9 mouse cellular contexts compared by ENCODE assay signal in the genomic region with DNA sequence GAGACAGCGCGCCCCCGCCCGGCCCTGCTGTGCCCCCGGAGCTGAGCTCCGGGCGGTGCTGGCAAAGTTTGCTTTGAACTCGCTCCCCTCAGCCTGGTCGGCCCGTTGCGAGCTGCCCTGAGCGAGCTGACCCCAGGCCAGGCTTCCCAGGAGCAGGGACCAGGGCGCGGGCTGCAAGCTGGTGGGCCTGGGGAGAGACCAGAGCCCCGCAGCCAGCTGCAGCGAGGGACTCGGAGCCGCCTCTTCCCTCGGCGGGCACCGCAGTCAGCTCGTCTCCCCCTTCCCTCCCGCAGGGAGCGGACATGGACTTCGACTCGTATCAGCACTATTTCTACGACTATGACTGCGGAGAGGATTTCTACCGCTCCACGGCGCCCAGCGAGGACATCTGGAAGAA. TPM values are rescaled to one million over a fixed set of nuclear protein-coding genes. Genes with fewer than 3 reads are reported as not detected.
DNase-seq lines count a peak whose midpoint lies in the region; ATAC-seq and TF ChIP-seq lines count a peak whose summit lies in the region.
"Had no signal": no experiment of that assay in that cellular context is flagged by ENCODE, and none has a peak within 500 bp of the region (broad histone marks: within the 10 kb centered on the region; RNA-seq: fewer than 3 reads in every experiment).

No protein-coding gene starts in this region.

- under 1% methylated on average over 31 of the region's 32 CpGs for WGBS in heart, embryonic 10.5 days
- WGBS in forebrain, embryonic 14.5 days = 2% methylated on average over 29 of the region's 32 CpGs
- WGBS in intestine, postnatal 0 days = 1% methylated on average over 28 of the region's 32 CpGs
- under 1% methylated on average over 31 of the region's 32 CpGs for WGBS in stomach, embryonic 14.5 days

- peaks cover 42% of the 10 kb centered on the region for H3K27me3 ChIP-seq in heart, embryonic 10.5 days (ENCODE audit: insufficient read depth, poor library complexity, severe bottlenecking)
- H3K27me3 ChIP-seq in Patski = peaks cover 12% of the 10 kb centered on the region
- no peaks in the 10 kb centered on the region for H3K27me3 ChIP-seq in forebrain, embryonic 14.5 days (replicated peaks; ENCODE audit: control insufficient read depth, insufficient read depth, low read length)
- H3K27me3 ChIP-seq in intestine, postnatal 0 days (replicated peaks; ENCODE audit: control insufficient read depth, insufficient read depth, low read length) = no peaks in the 10 kb centered on the region; the same call in 1 of the 2 replicates
- H3K27me3 ChIP-seq in stomach, embryonic 14.5 days (ENCODE audit: control insufficient read depth, insufficient read depth, low read length) = no peaks in the 10 kb centered on the region; the same call in 1 of the 2 replicates

- H3K4me3 ChIP-seq in heart, embryonic 10.5 days = peak overlapping the region; percentile 79
- peak overlapping the region; percentile 91 for H3K4me3 ChIP-seq in forebrain, embryonic 14.5 days (ENCODE audit: low read depth, low read length)
- peak overlapping the region; percentile 66 for H3K4me3 ChIP-seq in intestine, postnatal 0 days (ENCODE audit: low read depth, low read length)
- peak overlapping the region; percentile 81 for H3K4me3 ChIP-seq in stomach, embryonic 14.5 days (ENCODE audit: low read depth, low read length)

- CTCF ChIA-PET in Patski (lab: Charles Lee) = interaction anchor here (1.1 to 2.6 kb wide), 5 partner anchors 11 to 86 kb away, joined by 3 to 22 read pairs (median 6); a partner anchor contains a TSS

- peaks cover 31% of the 10 kb centered on the region for H3K4me1 ChIP-seq in heart, embryonic 10.5 days
- peaks cover 21% of the 10 kb centered on the region for H3K4me1 ChIP-seq in forebrain, embryonic 14.5 days (ENCODE audit: control insufficient read depth, insufficient read depth, low read length)
- no peaks in the 10 kb centered on the region for H3K4me1 ChIP-seq in intestine, postnatal 0 days (replicated peaks; ENCODE audit: control insufficient read depth, insufficient read depth, low read length)
- H3K4me1 ChIP-seq in stomach, embryonic 14.5 days (ENCODE audit: control insufficient read depth, insufficient read depth, low read length) = peaks cover 3% of the 10 kb centered on the region; the same call in 1 of the 2 replicates

- no peaks in the 10 kb centered on the region; the same call in 1 of the 2 replicates for H3K36me3 ChIP-seq in heart, embryonic 10.5 days
- peaks cover 15% of the 10 kb centered on the region for H3K36me3 ChIP-seq in forebrain, embryonic 14.5 days (ENCODE audit: control insufficient read depth, insufficient read depth, low read length)
- H3K36me3 ChIP-seq in intestine, postnatal 0 days (ENCODE audit: control insufficient read depth, insufficient read depth) = no peaks in the 10 kb centered on the region
- H3K36me3 ChIP-seq in stomach, embryonic 14.5 days (ENCODE audit: control insufficient read depth, insufficient read depth, low read length) = peaks cover 3% of the 10 kb centered on the region; the same call in 1 of the 2 replicates

- POLR2A ChIA-PET in Patski (lab: Charles Lee) = no interaction called here

- no peaks in the 10 kb centered on the region for H3K9me3 ChIP-seq in heart, embryonic 10.5 days
- no peaks in the 10 kb centered on the region for H3K9me3 ChIP-seq in forebrain, embryonic 14.5 days (replicated peaks; ENCODE audit: control insufficient read depth, low read length)
- no peaks in the 10 kb centered on the region for H3K9me3 ChIP-seq in intestine, postnatal 0 days (ENCODE audit: control insufficient read depth)
- no peaks in the 10 kb centered on the region for H3K9me3 ChIP-seq in stomach, embryonic 14.5 days (ENCODE audit: control insufficient read depth, low read depth, low read length)

- H3K9ac ChIP-seq in forebrain, embryonic 14.5 days (ENCODE audit: low read length) = peak overlapping the region; percentile 95
- H3K9ac ChIP-seq in intestine, postnatal 0 days (ENCODE audit: low read depth, low read length) = peak overlapping the region; percentile 64
- H3K9ac ChIP-seq in stomach, embryonic 14.5 days (replicated peaks; ENCODE audit: low read depth, low read length) = peak overlapping the region; percentile 69

- TF ChIP-seq CTCF in Patski (IDR thresholded peaks at IDR 0.05) = no peak
- TF ChIP-seq CTCF in intestine, postnatal 0 days (IDR thresholded peaks at IDR 0.05; ENCODE audit: low read depth) = no peak

- peak overlapping the region; percentile 86 for H3K27ac ChIP-seq in heart, embryonic 10.5 days
- H3K27ac ChIP-seq in forebrain, embryonic 14.5 days (ENCODE audit: low read depth, low read length) = peak overlapping the region; percentile 94
- H3K27ac ChIP-seq in intestine, postnatal 0 days (ENCODE audit: low read depth, low read length) = peak overlapping the region; percentile 46; the same call in 1 of the 2 replicates
- H3K27ac ChIP-seq in stomach, embryonic 14.5 days (ENCODE audit: low read length) = peak overlapping the region; percentile 90
- H3K27ac ChIP-seq: macrophage had no signal

- ATAC-seq in Patski = peak; percentile 29
- no peak for ATAC-seq in forebrain, embryonic 14.5 days
- ATAC-seq in intestine, postnatal 0 days = peak; percentile 37
- ATAC-seq in stomach, embryonic 14.5 days (ENCODE audit: insufficient number of reproducible peaks, insufficient read depth, low FRiP score, low read depth) = peak; percentile 31; the same call in 1 of the 2 replicates

- peak overlapping the region; percentile 73 for H3K4me2 ChIP-seq in forebrain, embryonic 14.5 days (ENCODE audit: low read length)
- peak overlapping the region; percentile 100 for H3K4me2 ChIP-seq in intestine, postnatal 0 days (replicated peaks; ENCODE audit: low read depth)
- H3K4me2 ChIP-seq in stomach, embryonic 14.5 days (replicated peaks; ENCODE audit: low read depth, low read length) = peak overlapping the region; percentile 66

- in situ Hi-C loops in Patski (cut with MboI; ENCODE audit: low pct_unique_long_range_greater_than_20kb) = loop anchor here (5.0 kb wide), 1 partner anchor 86 kb away; no protein-coding TSS in a partner anchor

- DNase-seq in heart, embryonic 10.5 days (ENCODE audit: low spot score) = no peak
- no peak for DNase-seq in heart, adult 9 months (ENCODE audit: low spot score in 2 of 2)
- DNase-seq in Patski (ENCODE audit: low read depth, low spot score) = no peak
- DNase-seq in forebrain, embryonic 14.5 days (ENCODE audit: low spot score) = peak; percentile 60
- peak; percentile 32 to 52 for DNase-seq in lung, postnatal 4 days
- DNase-seq in cerebellum, adult 9-10 months = no peak

RNA-seq across cellular contexts. Expression of a gene that starts 0.8 kb away (rescaled TPM):
- 2.5 and 8.6 TPM in 2 replicates for polyA plus RNA-seq in heart, embryonic 10.5 days (2016; fragmentation: Nextera tagmentation; extraction: Ambion mirVana)
- polyA plus RNA-seq in Patski (2021) = 0.19 TPM
- polyA plus RNA-seq in forebrain, embryonic 14.5 days (2014; fragmentation: Nextera tagmentation; extraction: Ambion mirVana) = 70.5 and 77.4 TPM in 2 replicates
- 2.5 and 2.9 TPM in 2 replicates for polyA plus RNA-seq in intestine, postnatal 0 days (2015; fragmentation: Nextera tagmentation; extraction: Ambion mirVana)
- 26.9 and 30.4 TPM in 2 replicates for polyA plus RNA-seq in stomach, embryonic 14.5 days (2014; fragmentation: Nextera tagmentation; extraction: Ambion mirVana)

RNA-seq across cellular contexts. Expression of a gene that starts 20.2 kb away (rescaled TPM):
- polyA plus RNA-seq in heart, embryonic 10.5 days (2016; fragmentation: Nextera tagmentation; extraction: Ambion mirVana) = 15.0 and 18.3 TPM in 2 replicates
- polyA plus RNA-seq in Patski (2021) = 12.9 TPM
- polyA plus RNA-seq in forebrain, embryonic 14.5 days (2014; fragmentation: Nextera tagmentation; extraction: Ambion mirVana) = 29.4 and 32.7 TPM in 2 replicates
- 5.6 and 5.8 TPM in 2 replicates for polyA plus RNA-seq in intestine, postnatal 0 days (2015; fragmentation: Nextera tagmentation; extraction: Ambion mirVana)
- polyA plus RNA-seq in stomach, embryonic 14.5 days (2014; fragmentation: Nextera tagmentation; extraction: Ambion mirVana) = 19.2 and 24.4 TPM in 2 replicates

RNA-seq across cellular contexts. Expression of a gene that starts 35.2 kb away (rescaled TPM):
- polyA plus RNA-seq in heart, embryonic 10.5 days (2016; fragmentation: Nextera tagmentation; extraction: Ambion mirVana) = 1.6 and 2.0 TPM in 2 replicates
- 0.08 TPM for polyA plus RNA-seq in Patski (2021)
- polyA plus RNA-seq in forebrain, embryonic 14.5 days (2014; fragmentation: Nextera tagmentation; extraction: Ambion mirVana) = 31.3 and 36.8 TPM in 2 replicates
- 189 and 247 TPM in 2 replicates for polyA plus RNA-seq in intestine, postnatal 0 days (2015; fragmentation: Nextera tagmentation; extraction: Ambion mirVana)
- 1.8 and 2.5 TPM in 2 replicates for polyA plus RNA-seq in stomach, embryonic 14.5 days (2014; fragmentation: Nextera tagmentation; extraction: Ambion mirVana)
- polyA plus RNA-seq: macrophage had no signal

Comparison
In these comparisons a context has a peak if more than half of its experiments do, and no peak if none do; other contexts are left out.
1. DNase-seq: peak in forebrain, embryonic 14.5 days (single experiment) and lung, postnatal 4 days (2 of 2); none in heart, embryonic 10.5 days (single experiment), heart, adult 9 months (0 of 2), Patski (single experiment) and cerebellum, adult 9-10 months (single experiment).
2. Peak in every context shown above with its lines, with median percentiles within 50 percentile points of each other: H3K27ac ChIP-seq, H3K4me3 ChIP-seq, H3K4me2 ChIP-seq and H3K9ac ChIP-seq.